Mouse (Mus musculus) regulatory T cell (primary cell): ENCODE data around the gene Lin54.

Experiments
- in situ Hi-C: fragments of 300-600 bp; cut with MboI, MseI; formaldehyde crosslinking; loops from one replicate; pipeline ENCODE4 v1.15.1; 2025; ENCODE audit warnings: high pct_unique_total_duplicates

The Lin54 gene

GRCm38 (mm10) chr5:100423626-100424025, 76.8 kb downstream of the Lin54 start:
- in situ Hi-C loops, result loop anchor here (5.0 kb wide), 1 partner anchor 451 kb away; no protein-coding TSS in a partner anchor

DNA sequence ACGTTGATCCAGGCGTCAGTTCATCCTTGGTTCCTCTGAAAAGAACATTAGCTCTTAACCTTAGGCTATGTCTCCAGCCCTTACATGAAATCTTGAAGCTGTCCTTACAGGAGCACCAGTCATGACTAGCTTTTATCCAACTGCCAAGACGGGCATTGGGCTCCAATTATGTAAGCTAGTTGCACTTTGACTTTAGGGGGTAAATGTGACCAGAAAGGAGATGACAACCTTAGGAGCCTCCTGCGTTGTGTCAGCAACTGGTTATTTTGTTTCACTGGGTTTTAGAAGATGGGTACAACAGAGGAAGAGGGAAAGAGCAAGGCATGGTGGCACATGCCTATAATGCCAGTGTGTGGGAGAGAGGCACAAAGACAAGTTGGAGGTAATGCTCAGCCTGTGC, 81.6 kb downstream of the Lin54 start:
- in situ Hi-C loops, result no loop called here

GRCm38 (mm10) chr5:100418077-100418476, 82.4 kb downstream of the Lin54 start:
- in situ Hi-C loops, result no loop called here

- in situ Hi-C loops, result no loop called here
These were observed 84.5 kb downstream of the Lin54 start, which contains the start of gene Sec31a for GRCm38 (mm10) chr5:100415761-100416590. Gene Sec31a, minus strand, starts transcription at chr5:100416234.

- in situ Hi-C loops, result no loop called here
These were observed 85.8 kb downstream of the Lin54 start for GRCm38 (mm10) chr5:100414474-100415196.

- in situ Hi-C loops, result no loop called here
These were observed 87.6 kb downstream of the Lin54 start for GRCm38 (mm10) chr5:100412886-100413285.

GRCm38 (mm10) chr5:100410281-100410680, 90.2 kb downstream of the Lin54 start:
- in situ Hi-C loops, result no loop called here

- in situ Hi-C loops, result no loop called here
These were observed 92.0 kb downstream of the Lin54 start for GRCm38 (mm10) chr5:100408485-100408884.

- in situ Hi-C loops, result no loop called here
These were observed 103.7 kb downstream of the Lin54 start for GRCm38 (mm10) chr5:100396753-100397152.

- in situ Hi-C loops, result no loop called here
These were observed 106.8 kb downstream of the Lin54 start for GRCm38 (mm10) chr5:100393681-100394080.

- in situ Hi-C loops, result no loop called here
These were observed 107.9 kb downstream of the Lin54 start for GRCm38 (mm10) chr5:100392436-100392955.
